Mouse (Mus musculus) layer of hippocampus, adult 8-10 months (tissue): ENCODE data around the gene Far2. TPM values are rescaled to one million over a fixed set of nuclear protein-coding genes. Genes with fewer than 3 reads are reported as not detected.

Experiments used
- DNase-seq, 2 experiments: peaks; one replicate each; pipeline ENCODE4 v3.0.0; 2022; ENCODE audit warnings: low spot score in 2 of 2
- total RNA-seq, 4 experiments: library from RNA; stranded (reverse); gene quantifications; 2 replicates each; pipeline ENCODE4 v1.2.4; 2022

Gene Far2
- 10 to 100 TPM; 14.8 to 16.8 (median 16.5) TPM for total RNA-seq

- DNase-seq = peak in 1 of 2 experiments; percentile 38
These were observed at the start of gene Far2 for GRCm38 (mm10) chr6:148046881-148047649. Far2 (plus strand) TSS chr6:148047259.

- no peak for DNase-seq
These were observed 46.6 kb upstream of the Far2 start for GRCm38 (mm10) chr6:148000483-148000882.

- no peak for DNase-seq
These were observed 46.0 kb upstream of the Far2 start for GRCm38 (mm10) chr6:148001071-148001470.

- no peak for DNase-seq
These were observed 40.8 kb upstream of the Far2 start for GRCm38 (mm10) chr6:148006118-148006837.

GRCm38 (mm10) chr6:148040759-148041158, 6.3 kb upstream of the Far2 start:
- DNase-seq = no peak

GRCm38 (mm10) chr6:148047650-148047988, 560 bp downstream of the Far2 start:
- DNase-seq = no peak

- no peak for DNase-seq
These were observed 16.1 kb downstream of the Far2 start for GRCm38 (mm10) chr6:148063131-148063530.

- DNase-seq = no peak
These were observed 19.2 kb downstream of the Far2 start for GRCm38 (mm10) chr6:148066267-148066666.

GRCm38 (mm10) chr6:148068786-148069185, 21.7 kb downstream of the Far2 start:
- DNase-seq = no peak

- DNase-seq = peak in 1 of 2 experiments; percentile 10
These were observed 26.5 kb downstream of the Far2 start for GRCm38 (mm10) chr6:148073599-148073998.

- no peak for DNase-seq
These were observed 27.3 kb downstream of the Far2 start for GRCm38 (mm10) chr6:148074211-148074864.

GRCm38 (mm10) chr6:148083864-148084263, 36.8 kb downstream of the Far2 start:
- DNase-seq = no peak

- DNase-seq = no peak
These were observed 37.3 kb downstream of the Far2 start for GRCm38 (mm10) chr6:148084403-148084802.

GRCm38 (mm10) chr6:148097039-148097438, 50.0 kb downstream of the Far2 start:
- no peak for DNase-seq

- no peak for DNase-seq
These were observed 54.9 kb downstream of the Far2 start for GRCm38 (mm10) chr6:148101977-148102376.

- no peak for DNase-seq
These were observed 55.4 kb downstream of the Far2 start for GRCm38 (mm10) chr6:148102434-148102833.

GRCm38 (mm10) chr6:148104212-148104611, 57.2 kb downstream of the Far2 start:
- DNase-seq = no peak

GRCm38 (mm10) chr6:148105722-148106268, 58.7 kb downstream of the Far2 start:
- DNase-seq = no peak

- DNase-seq = no peak
These were observed 61.8 kb downstream of the Far2 start for GRCm38 (mm10) chr6:148108741-148109472.

- DNase-seq = no peak
These were observed 64.1 kb downstream of the Far2 start for GRCm38 (mm10) chr6:148110996-148111633.

- no peak for DNase-seq
These were observed 69.3 kb downstream of the Far2 start for GRCm38 (mm10) chr6:148116371-148116770.
